Mouse (Mus musculus): ENCODE results near the gene Rnf141. TPM values are rescaled to one million over a fixed set of nuclear protein-coding genes. Genes with fewer than 3 reads are reported as not detected.

Rnf141 gene
- polyA plus RNA-seq, 1 experiment from 2014 or later: 30.0 TPM

GRCm38 (mm10) chr7:110792834-110793233 lies 51.4 kb downstream of the Rnf141 start:
- Histone ChIP-seq H3K36me3 (no peaks in the 10 kb centered on the region), H3K27me3 (no peaks in the 10 kb centered on the region), H3K27ac (no peak overlapping the region), H3K9me3 (replicated peaks) (no peaks in the 10 kb centered on the region), H3K4me1 (replicated peaks) (peaks cover 8% of the 10 kb centered on the region), H3K4me3 (no peak overlapping the region), H3K9ac (no peak overlapping the region), H3K4me2 (no peak overlapping the region)
- 80% methylated on average over 2 of the region's 2 CpGs for WGBS
- ATAC-seq (replicated peaks; ENCODE audit: insufficient number of reproducible peaks, insufficient read depth, low FRiP score, low read depth): no peak

DNA sequence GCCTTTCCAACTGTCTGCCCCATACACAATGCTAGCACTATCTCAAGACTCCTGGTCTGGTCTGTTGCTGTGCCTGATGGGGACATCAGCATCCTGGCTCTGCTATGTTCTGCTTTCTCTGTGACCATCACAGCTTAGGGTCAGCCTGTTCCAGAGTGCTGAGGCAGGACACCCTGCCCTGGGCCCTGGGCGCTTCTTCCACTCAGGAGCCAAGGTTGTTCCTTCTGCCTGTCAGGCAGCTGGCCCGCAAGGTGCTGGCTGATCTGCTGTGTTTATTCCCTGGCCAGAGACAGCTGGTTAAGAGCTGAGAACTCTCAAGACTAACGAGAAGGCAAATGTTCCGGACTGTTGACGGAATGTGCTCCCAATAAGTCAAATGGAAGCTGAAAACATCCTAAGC lies 52.1 kb downstream of the Rnf141 start:
- H3K4me2 ChIP-seq: no peak overlapping the region
- no peak overlapping the region for H3K9ac ChIP-seq
- H3K27me3 ChIP-seq: no peaks in the 10 kb centered on the region
- H3K4me1 ChIP-seq (replicated peaks): peaks cover 9% of the 10 kb centered on the region
- H3K36me3 ChIP-seq: no peaks in the 10 kb centered on the region
- no peaks in the 10 kb centered on the region for H3K9me3 ChIP-seq (replicated peaks)
- 75% methylated on average over 5 of the region's 5 CpGs for WGBS
- no peak for ATAC-seq (replicated peaks; ENCODE audit: insufficient number of reproducible peaks, insufficient read depth, low FRiP score, low read depth)
- no peak overlapping the region for H3K27ac ChIP-seq
- no peak overlapping the region for H3K4me3 ChIP-seq

DNA sequence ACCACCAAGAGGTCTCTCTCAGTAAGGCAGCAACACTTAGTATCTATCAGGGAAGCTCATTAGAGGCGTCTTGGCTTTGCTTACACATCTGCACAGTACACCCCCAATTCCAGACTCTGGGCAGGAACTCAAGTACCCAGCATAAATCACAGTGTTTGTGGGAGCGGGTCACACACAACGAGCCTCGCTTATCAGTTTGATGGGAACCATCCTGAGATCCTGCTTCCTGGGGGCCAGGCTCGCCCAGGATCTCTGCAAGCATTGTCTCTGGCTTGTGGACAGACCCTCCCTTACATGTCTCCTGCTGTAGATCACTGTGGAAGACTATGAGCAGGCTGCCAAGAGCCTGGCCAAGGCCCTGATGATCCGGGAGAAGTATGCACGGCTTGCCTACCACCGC lies 53.4 kb downstream of the Rnf141 start:
- Histone ChIP-seq H3K27me3 (no peaks in the 10 kb centered on the region), H3K4me2 (no peak overlapping the region), H3K9ac (no peak overlapping the region), H3K4me3 (no peak overlapping the region), H3K4me1 (replicated peaks) (peaks cover 8% of the 10 kb centered on the region), H3K9me3 (replicated peaks) (no peaks in the 10 kb centered on the region), H3K27ac (no peak overlapping the region), H3K36me3 (no peaks in the 10 kb centered on the region)
- WGBS: 67% methylated on average over 8 of the region's 8 CpGs
- no peak for ATAC-seq (replicated peaks; ENCODE audit: insufficient number of reproducible peaks, insufficient read depth, low FRiP score, low read depth)

DNA sequence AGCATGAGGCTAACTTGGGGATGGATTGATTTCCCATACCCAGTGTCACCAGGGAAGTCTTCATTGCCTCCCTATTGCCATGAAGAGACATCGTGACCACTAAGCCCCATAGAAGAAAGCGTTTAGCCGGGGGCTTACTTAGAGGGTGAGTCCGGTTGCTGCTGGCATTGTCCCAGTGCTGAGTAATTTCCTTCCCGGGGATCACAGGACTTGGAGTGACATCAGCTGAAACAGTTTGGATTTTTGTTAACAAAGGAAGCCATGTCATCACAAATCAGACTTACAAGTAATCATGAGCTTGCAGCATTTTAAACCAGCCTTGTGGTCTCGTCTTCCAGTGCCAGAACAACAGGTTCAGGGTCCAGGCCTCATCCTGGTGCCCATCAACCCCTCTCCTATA lies 56.9 kb downstream of the Rnf141 start:
- Histone ChIP-seq H3K4me1 (replicated peaks) (peaks cover 13% of the 10 kb centered on the region), H3K27me3 (no peaks in the 10 kb centered on the region), H3K4me2 (no peak overlapping the region), H3K9me3 (replicated peaks) (no peaks in the 10 kb centered on the region), H3K36me3 (no peaks in the 10 kb centered on the region), H3K9ac (no peak overlapping the region), H3K4me3 (no peak overlapping the region), H3K27ac (no peak overlapping the region)
- WGBS: 65% methylated on average over 6 of the region's 6 CpGs
- no peak for ATAC-seq (replicated peaks; ENCODE audit: insufficient number of reproducible peaks, insufficient read depth, low FRiP score, low read depth)

- Histone ChIP-seq H3K4me3 (no peak overlapping the region), H3K27ac (no peak overlapping the region), H3K4me1 (replicated peaks) (peaks cover 25% of the 10 kb centered on the region), H3K9me3 (replicated peaks) (no peaks in the 10 kb centered on the region), H3K36me3 (no peaks in the 10 kb centered on the region), H3K9ac (no peak overlapping the region), H3K27me3 (no peaks in the 10 kb centered on the region), H3K4me2 (no peak overlapping the region)
- 55% methylated on average over 3 of the region's 3 CpGs for WGBS
- ATAC-seq (replicated peaks; ENCODE audit: insufficient number of reproducible peaks, insufficient read depth, low FRiP score, low read depth): no peak
These were observed 58.5 kb downstream of the Rnf141 start for GRCm38 (mm10) chr7:110785741-110786146.

DNA sequence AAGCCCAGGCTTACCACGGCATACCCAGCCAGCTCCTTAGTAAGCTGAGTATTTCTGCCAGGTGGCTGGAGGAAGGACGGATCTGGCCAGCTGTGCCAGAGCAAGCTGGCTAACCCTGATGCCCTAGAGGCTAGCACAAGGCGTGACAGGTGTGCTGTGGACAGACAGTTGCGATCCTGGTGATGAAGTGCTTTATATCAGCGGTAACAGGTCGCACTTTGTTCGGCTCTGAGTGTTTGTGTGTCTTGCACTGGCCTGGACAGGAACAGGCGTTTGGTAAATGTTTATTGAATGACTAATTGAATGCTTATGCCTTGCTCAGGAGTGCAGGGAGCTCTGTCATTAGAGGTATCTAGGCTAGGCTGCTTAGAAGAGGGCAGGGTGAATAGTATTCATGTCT lies 59.3 kb downstream of the Rnf141 start:
- no peaks in the 10 kb centered on the region for H3K27me3 ChIP-seq
- no peaks in the 10 kb centered on the region for H3K9me3 ChIP-seq (replicated peaks)
- H3K36me3 ChIP-seq: no peaks in the 10 kb centered on the region
- H3K4me3 ChIP-seq: no peak overlapping the region
- H3K27ac ChIP-seq: no peak overlapping the region
- no peak overlapping the region for H3K9ac ChIP-seq
- H3K4me2 ChIP-seq: no peak overlapping the region
- ATAC-seq (replicated peaks; ENCODE audit: insufficient number of reproducible peaks, insufficient read depth, low FRiP score, low read depth): no peak
- 62% methylated on average over 8 of the region's 8 CpGs for WGBS
- H3K4me1 ChIP-seq (replicated peaks): peaks cover 25% of the 10 kb centered on the region

GRCm38 (mm10) chr7:110782845-110783478 lies 61.3 kb downstream of the Rnf141 start:
- no peaks in the 10 kb centered on the region for H3K27me3 ChIP-seq
- H3K4me2 ChIP-seq: no peak overlapping the region
- WGBS: 43% methylated on average over 10 of the region's 10 CpGs
- no peak overlapping the region for H3K27ac ChIP-seq
- H3K9ac ChIP-seq: no peak overlapping the region
- no peak for ATAC-seq (replicated peaks; ENCODE audit: insufficient number of reproducible peaks, insufficient read depth, low FRiP score, low read depth)
- H3K36me3 ChIP-seq: no peaks in the 10 kb centered on the region
- peaks cover 25% of the 10 kb centered on the region for H3K4me1 ChIP-seq (replicated peaks)
- no peak overlapping the region for H3K4me3 ChIP-seq
- H3K9me3 ChIP-seq (replicated peaks): no peaks in the 10 kb centered on the region

- Histone ChIP-seq H3K9me3 (replicated peaks) (no peaks in the 10 kb centered on the region), H3K27me3 (no peaks in the 10 kb centered on the region), H3K4me2 (no peak overlapping the region), H3K27ac (no peak overlapping the region), H3K9ac (no peak overlapping the region), H3K36me3 (no peaks in the 10 kb centered on the region), H3K4me3 (no peak overlapping the region), H3K4me1 (replicated peaks) (peaks cover 23% of the 10 kb centered on the region)
- WGBS: 28% methylated on average over 7 of the region's 7 CpGs
- ATAC-seq (replicated peaks; ENCODE audit: insufficient number of reproducible peaks, insufficient read depth, low FRiP score, low read depth): no peak
These were observed 62.1 kb downstream of the Rnf141 start for GRCm38 (mm10) chr7:110782135-110782534.

DNA sequence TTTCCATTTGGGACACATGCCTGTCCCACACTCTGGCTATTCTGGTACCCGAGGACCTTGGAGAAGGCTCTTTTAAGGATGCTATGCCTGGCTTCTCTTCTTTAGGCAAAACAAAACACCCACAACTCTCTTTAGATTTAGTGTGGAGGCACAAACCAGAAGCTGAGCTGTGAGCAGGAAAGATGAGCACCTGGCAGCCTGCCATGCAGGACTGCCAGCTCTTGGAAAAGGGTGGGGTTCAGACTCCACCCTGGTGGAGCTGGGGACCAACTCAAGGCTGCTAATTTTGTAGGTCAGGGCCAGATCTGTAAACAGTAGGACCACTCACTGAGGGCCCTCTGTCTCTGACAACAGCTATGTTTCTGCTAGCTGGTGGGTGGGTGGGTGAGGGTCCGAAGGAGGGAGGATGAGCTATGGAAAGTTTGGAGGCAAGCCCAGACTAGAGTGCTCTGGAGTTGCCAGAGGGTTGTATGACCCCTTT lies 63.0 kb downstream of the Rnf141 start:
- 67% methylated on average over 2 of the region's 2 CpGs for WGBS
- H3K4me1 ChIP-seq (replicated peaks): peaks cover 19% of the 10 kb centered on the region
- no peak overlapping the region for H3K4me3 ChIP-seq
- no peaks in the 10 kb centered on the region for H3K9me3 ChIP-seq (replicated peaks)
- H3K9ac ChIP-seq: no peak overlapping the region
- H3K4me2 ChIP-seq: no peak overlapping the region
- no peaks in the 10 kb centered on the region for H3K27me3 ChIP-seq
- H3K36me3 ChIP-seq: no peaks in the 10 kb centered on the region
- no peak; the same call in 1 of the 2 replicates for ATAC-seq (replicated peaks; ENCODE audit: insufficient number of reproducible peaks, insufficient read depth, low FRiP score, low read depth)
- H3K27ac ChIP-seq: no peak overlapping the region

GRCm38 (mm10) chr7:110780520-110780919 lies 63.7 kb downstream of the Rnf141 start:
- 80% methylated on average over 4 of the region's 4 CpGs for WGBS
- no peak for ATAC-seq (replicated peaks; ENCODE audit: insufficient number of reproducible peaks, insufficient read depth, low FRiP score, low read depth)
- Histone ChIP-seq H3K27ac (no peak overlapping the region), H3K27me3 (no peaks in the 10 kb centered on the region), H3K4me1 (replicated peaks) (peaks cover 19% of the 10 kb centered on the region), H3K9me3 (replicated peaks) (no peaks in the 10 kb centered on the region), H3K9ac (no peak overlapping the region), H3K4me2 (no peak overlapping the region), H3K4me3 (no peak overlapping the region), H3K36me3 (no peaks in the 10 kb centered on the region)

GRCm38 (mm10) chr7:110779605-110780111 lies 64.6 kb downstream of the Rnf141 start:
- no peak overlapping the region for H3K4me3 ChIP-seq
- H3K4me2 ChIP-seq: no peak overlapping the region
- H3K9me3 ChIP-seq (replicated peaks): no peaks in the 10 kb centered on the region
- no peak overlapping the region for H3K27ac ChIP-seq
- H3K36me3 ChIP-seq: no peaks in the 10 kb centered on the region
- H3K9ac ChIP-seq: no peak overlapping the region
- peaks cover 21% of the 10 kb centered on the region for H3K4me1 ChIP-seq (replicated peaks)
- no peaks in the 10 kb centered on the region for H3K27me3 ChIP-seq
- 90% methylated on average over 8 of the region's 8 CpGs for WGBS
- no peak for ATAC-seq (replicated peaks; ENCODE audit: insufficient number of reproducible peaks, insufficient read depth, low FRiP score, low read depth)

DNA sequence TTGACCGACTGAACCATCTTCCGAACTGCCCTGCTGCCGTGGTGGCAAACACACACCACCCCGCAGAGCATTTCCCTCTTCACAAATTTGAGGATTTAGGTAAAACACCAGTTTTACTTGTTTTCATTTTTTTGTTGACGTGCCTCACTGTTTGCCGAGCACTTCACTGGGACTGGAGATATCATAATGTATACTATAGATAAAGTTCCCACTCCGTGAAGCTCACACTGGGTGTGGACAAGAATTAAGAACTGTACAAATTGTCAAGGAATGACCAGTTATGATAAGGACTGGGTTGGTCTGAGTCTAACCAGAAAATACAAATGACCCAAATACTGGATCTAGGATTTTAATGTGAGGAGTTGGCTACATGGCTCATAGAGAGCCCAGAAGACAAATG lies 65.3 kb downstream of the Rnf141 start:
- Histone ChIP-seq H3K27me3 (no peaks in the 10 kb centered on the region), H3K36me3 (no peaks in the 10 kb centered on the region), H3K9ac (no peak overlapping the region), H3K27ac (no peak overlapping the region), H3K9me3 (replicated peaks) (no peaks in the 10 kb centered on the region), H3K4me1 (replicated peaks) (peaks cover 28% of the 10 kb centered on the region), H3K4me2 (no peak overlapping the region), H3K4me3 (no peak overlapping the region)
- WGBS: 76% methylated on average over 7 of the region's 7 CpGs
- no peak for ATAC-seq (replicated peaks; ENCODE audit: insufficient number of reproducible peaks, insufficient read depth, low FRiP score, low read depth)
